Mouse (Mus musculus) midbrain, embryonic 15.5 days (tissue): Measurements from ENCODE around the gene Olfr693. TPM values are rescaled to one million over a fixed set of nuclear protein-coding genes. Genes with fewer than 3 reads are reported as not detected.

Source experiments
- ATAC-seq: fragments of 200-750 bp; cut with Nextera tagmentation; replicated peaks from 2 replicates; pipeline ENCODE4 v1.8.0; 2017; ENCODE audit warnings: moderate TSS enrichment
- H3K27ac ChIP-seq: fragments of 300-500 bp; sonication (generic); 2 replicates; pipeline ENCODE4 v1.5.1; 2015; ENCODE audit warnings: mild to moderate bottlenecking, inconsistent platforms
- H3K27me3 ChIP-seq: fragments of 300-500 bp; sonication (generic); replicated peaks from 2 replicates; pipeline ENCODE4 v1.6.1; 2015; ENCODE audit warnings: inconsistent platforms
- H3K36me3 ChIP-seq: fragments of 300-500 bp; sonication (generic); replicated peaks from 2 replicates; pipeline ENCODE4 v1.6.1; 2015; ENCODE audit warnings: inconsistent platforms
- H3K4me1 ChIP-seq: fragments of 300-500 bp; sonication (generic); 2 replicates; pipeline ENCODE4 v1.6.1; 2015; ENCODE audit warnings: inconsistent platforms
- H3K4me2 ChIP-seq: fragments of 300-500 bp; sonication (generic); 2 replicates; pipeline ENCODE4 v1.6.1; 2015; ENCODE audit warnings: inconsistent platforms, mild to moderate bottlenecking, moderate library complexity
- H3K4me3 ChIP-seq: fragments of 300-500 bp; sonication (generic); 2 replicates; pipeline ENCODE4 v1.5.1; 2015; ENCODE audit warnings: mild to moderate bottlenecking, inconsistent platforms
- H3K9ac ChIP-seq: fragments of 300-500 bp; sonication (generic); 2 replicates; pipeline ENCODE4 v1.6.1; 2015; ENCODE audit warnings: mild to moderate bottlenecking, inconsistent platforms
- H3K9me3 ChIP-seq: fragments of 300-500 bp; sonication (generic); 2 replicates; pipeline ENCODE4 v1.6.1; 2016; ENCODE audit warnings: inconsistent platforms
- WGBS: fragments of 180-500 bp; shearing (Covaris S2); methylation state at CpG from one replicate; pipeline ENCODE4 v1.1.7; 2015; ENCODE audit warnings: mixed read lengths; 5-methylcytosine and 5-hydroxymethylcytosine counted together
- polyA plus RNA-seq: library from polyadenylated mRNA; unstranded; fragments of >200 nt; fragmentation: Nextera tagmentation; extraction: Ambion mirVana; gene quantifications from 2 replicates; pipeline ENCODE4 v1.2.1, GENCODE M21; 2015

Olfr693 gene
- polyA plus RNA-seq, 1 experiment from 2014 or later = 0.05 TPM

GRCm38 (mm10) chr7:106644222-106644870, 36.0 kb downstream of the Olfr693 start:
- Histone ChIP-seq H3K4me2 (no peak overlapping the region), H3K4me1 (no peaks in the 10 kb centered on the region), H3K9me3 (no peaks in the 10 kb centered on the region), H3K27me3 (no peaks in the 10 kb centered on the region), H3K4me3 (no peak overlapping the region), H3K36me3 (no peaks in the 10 kb centered on the region), H3K27ac (no peak overlapping the region), H3K9ac (no peak overlapping the region)
- ATAC-seq = no peak
- 66% methylated on average over 3 of the region's 3 CpGs for WGBS

- 87% methylated on average over 1 of the region's 1 CpGs for WGBS
- Histone ChIP-seq H3K4me1 (no peaks in the 10 kb centered on the region), H3K4me3 (no peak overlapping the region), H3K9me3 (no peaks in the 10 kb centered on the region), H3K27ac (no peak overlapping the region), H3K27me3 (no peaks in the 10 kb centered on the region), H3K36me3 (no peaks in the 10 kb centered on the region), H3K4me2 (no peak overlapping the region), H3K9ac (no peak overlapping the region)
- no peak for ATAC-seq
These were observed 39.5 kb downstream of the Olfr693 start for GRCm38 (mm10) chr7:106640839-106641238.

DNA sequence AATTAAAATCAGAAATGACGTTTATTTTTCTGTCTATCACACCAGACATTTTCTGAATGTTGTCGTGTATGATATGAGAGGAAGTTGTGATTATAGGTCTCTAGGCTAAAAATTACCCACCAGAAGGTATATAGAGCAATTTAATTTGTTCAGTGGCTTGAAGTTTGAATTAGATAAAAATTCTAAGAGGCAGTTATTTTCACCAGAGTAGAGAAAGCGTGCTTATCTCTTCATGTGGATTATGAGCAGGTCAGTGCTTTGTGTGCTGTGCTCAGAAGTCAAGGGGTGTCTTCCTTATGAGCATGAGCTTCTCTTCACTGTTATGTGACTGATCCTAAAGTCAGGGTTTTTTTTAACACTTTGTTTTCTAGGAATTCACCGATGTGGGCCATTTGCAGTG, 44.8 kb downstream of the Olfr693 start:
- H3K27me3 ChIP-seq = no peaks in the 10 kb centered on the region
- no peaks in the 10 kb centered on the region for H3K4me1 ChIP-seq
- H3K9me3 ChIP-seq = no peaks in the 10 kb centered on the region
- H3K36me3 ChIP-seq = no peaks in the 10 kb centered on the region
- no peak overlapping the region for H3K4me2 ChIP-seq
- H3K27ac ChIP-seq = no peak overlapping the region
- ATAC-seq = no peak
- H3K4me3 ChIP-seq = no peak overlapping the region
- H3K9ac ChIP-seq = no peak overlapping the region
- 85% methylated on average over 4 of the region's 4 CpGs for WGBS

Other genes starting within 250 kb of the Olfr693 start
- not detected in 2 replicates for gene Olfr694, start 11.2 kb upstream of the Olfr693 start, polyA plus RNA-seq
- not detected in 2 replicates for gene Olfr695, start 35.8 kb upstream of the Olfr693 start, polyA plus RNA-seq
- not detected in 2 replicates for gene Olfr697, start 61.9 kb upstream of the Olfr693 start, polyA plus RNA-seq
- not detected in 2 replicates for gene Olfr698, start 74.8 kb upstream of the Olfr693 start, polyA plus RNA-seq
- not detected in 2 replicates for gene Olfr699, start 112.6 kb upstream of the Olfr693 start, polyA plus RNA-seq
- not detected in 2 replicates for gene Olfr700, start 128.2 kb upstream of the Olfr693 start, polyA plus RNA-seq
- not detected in 2 replicates for gene Olfr701, start 133.5 kb upstream of the Olfr693 start, polyA plus RNA-seq
- gene Olfr702, start 153.3 kb upstream of the Olfr693 start, polyA plus RNA-seq = not detected in 2 replicates
- gene Olfr703, start 162.8 kb upstream of the Olfr693 start, polyA plus RNA-seq = not detected in 2 replicates
- gene Olfr704, start 182.6 kb upstream of the Olfr693 start, polyA plus RNA-seq = not detected in 2 replicates
- gene Olfr705, start 196.3 kb upstream of the Olfr693 start, polyA plus RNA-seq = not detected in 2 replicates
- not detected in 2 replicates for gene Olfr706, start 207.6 kb upstream of the Olfr693 start, polyA plus RNA-seq
- not detected in 2 replicates for gene Olfr707, start 220.7 kb upstream of the Olfr693 start, polyA plus RNA-seq
- gene Olfr1532-ps1, start 227.4 kb upstream of the Olfr693 start, polyA plus RNA-seq = not detected in 2 replicates